Mouse (Mus musculus): Measurements from ENCODE around the gene Arhgef3. TPM values are rescaled to one million over a fixed set of nuclear protein-coding genes. Genes with fewer than 3 reads are reported as not detected.
A peak's percentile ranks its signal among the peaks of the same experiment; 100 is the strongest.

Gene Arhgef3
- total RNA-seq, 1 experiment, result 7.6 TPM

GRCm38 (mm10) chr14:27186596-27186995 is 71.9 kb downstream of the Arhgef3 start:
- H3K9me3 ChIP-seq (ENCODE audit: control insufficient read depth, insufficient read depth, low read depth, low read length), result no peaks in the 10 kb centered on the region
- H3K36me3 ChIP-seq (ENCODE audit: control insufficient read depth, insufficient read depth, low read length, poor library complexity, severe bottlenecking), result no peaks in the 10 kb centered on the region
- DNase-seq (ENCODE audit: low read depth, low spot score), result no peak
- in situ Hi-C loops (cut with MboI; ENCODE audit: low sequenced_read_pairs in 2 of 2, unreplicated experiment in 2 of 2), result loop anchor here (5.0 to 25.0 kb wide), 3 partner anchors 218 to 551 kb away; no protein-coding TSS in a partner anchor
- H3K9ac ChIP-seq (ENCODE audit: insufficient read depth, low read depth, low read length, poor library complexity, severe bottlenecking), result no peak overlapping the region
- H3K4me1 ChIP-seq (ENCODE audit: control insufficient read depth in 2 of 2, insufficient read depth in 2 of 2, low read length in 2 of 2, poor library complexity in 1 of 2), result peaks cover 0 to 13% of the 10 kb centered on the region in 2 experiments; a peak in 1 of 4 replicates
- H3K27ac ChIP-seq (ENCODE audit: insufficient read depth, low read depth, low read length, poor library complexity, severe bottlenecking), result no peak overlapping the region
- TF ChIP-seq HCFC1 (IDR thresholded peaks at IDR 0.05; ENCODE audit: borderline replicate concordance, insufficient read depth, low read length) (no peak), CHD2 (IDR thresholded peaks at IDR 0.05; ENCODE audit: low read depth, low read length) (no peak), ZNF384 (IDR thresholded peaks at IDR 0.05; ENCODE audit: low read depth, low read length) (no peak), ZC3H11A (IDR thresholded peaks at IDR 0.05; ENCODE audit: borderline replicate concordance, low read depth, low read length) (no peak), MAFK (IDR thresholded peaks at IDR 0.05; ENCODE audit: insufficient read depth, low read depth, low read length) (no peak)
- H3K4me3 ChIP-seq (ENCODE audit: insufficient read depth in 1 of 2, low read depth in 1 of 2, low read length in 2 of 2, poor library complexity in 1 of 2, severe bottlenecking in 1 of 2), result no peak overlapping the region

GRCm38 (mm10) chr14:27187025-27187424 is 72.3 kb downstream of the Arhgef3 start:
- in situ Hi-C loops (cut with MboI; ENCODE audit: low sequenced_read_pairs in 2 of 2, unreplicated experiment in 2 of 2), result loop anchor here (5.0 to 25.0 kb wide), 3 partner anchors 218 to 550 kb away; no protein-coding TSS in a partner anchor
- no peaks in the 10 kb centered on the region for H3K9me3 ChIP-seq (ENCODE audit: control insufficient read depth, insufficient read depth, low read depth, low read length)
- TF ChIP-seq CHD2 (IDR thresholded peaks at IDR 0.05; ENCODE audit: low read depth, low read length) (no peak), ZC3H11A (IDR thresholded peaks at IDR 0.05; ENCODE audit: borderline replicate concordance, low read depth, low read length) (peak; percentile 85), MAFK (IDR thresholded peaks at IDR 0.05; ENCODE audit: insufficient read depth, low read depth, low read length) (no peak), ZNF384 (IDR thresholded peaks at IDR 0.05; ENCODE audit: low read depth, low read length) (no peak), HCFC1 (IDR thresholded peaks at IDR 0.05; ENCODE audit: borderline replicate concordance, insufficient read depth, low read length) (no peak)

GRCm38 (mm10) chr14:27187885-27188284 is 73.2 kb downstream of the Arhgef3 start:
- in situ Hi-C loops (cut with MboI; ENCODE audit: low sequenced_read_pairs in 2 of 2, unreplicated experiment in 2 of 2), result loop anchor here (5.0 to 25.0 kb wide), 3 partner anchors 217 to 549 kb away; no protein-coding TSS in a partner anchor
- H3K36me3 ChIP-seq (ENCODE audit: control insufficient read depth, insufficient read depth, low read length, poor library complexity, severe bottlenecking), result no peaks in the 10 kb centered on the region
- H3K4me3 ChIP-seq (ENCODE audit: insufficient read depth in 1 of 2, low read depth in 1 of 2, low read length in 2 of 2, poor library complexity in 1 of 2, severe bottlenecking in 1 of 2), result no peak overlapping the region
- no peak for TF ChIP-seq ZC3H11A (IDR thresholded peaks at IDR 0.05; ENCODE audit: borderline replicate concordance, low read depth, low read length)
- no peak for TF ChIP-seq MAFK (IDR thresholded peaks at IDR 0.05; ENCODE audit: insufficient read depth, low read depth, low read length)
- TF ChIP-seq ZNF384 (IDR thresholded peaks at IDR 0.05; ENCODE audit: low read depth, low read length), result no peak
- TF ChIP-seq HCFC1 (IDR thresholded peaks at IDR 0.05; ENCODE audit: borderline replicate concordance, insufficient read depth, low read length), result no peak
- TF ChIP-seq CHD2 (IDR thresholded peaks at IDR 0.05; ENCODE audit: low read depth, low read length), result no peak
- peaks cover 0 to 9% of the 10 kb centered on the region in 2 experiments; a peak in 1 of 4 replicates for H3K4me1 ChIP-seq (ENCODE audit: control insufficient read depth in 2 of 2, insufficient read depth in 2 of 2, low read length in 2 of 2, poor library complexity in 1 of 2)
- DNase-seq (ENCODE audit: low read depth, low spot score), result no peak
- H3K9me3 ChIP-seq (ENCODE audit: control insufficient read depth, insufficient read depth, low read depth, low read length), result no peaks in the 10 kb centered on the region
- H3K27ac ChIP-seq (ENCODE audit: insufficient read depth, low read depth, low read length, poor library complexity, severe bottlenecking), result no peak overlapping the region
- no peak overlapping the region for H3K9ac ChIP-seq (ENCODE audit: insufficient read depth, low read depth, low read length, poor library complexity, severe bottlenecking)

More at GRCm38 (mm10) chr14:27187025-27187424, 72.3 kb downstream of the Arhgef3 start:
- Histone ChIP-seq H3K27ac (ENCODE audit: insufficient read depth, low read depth, low read length, poor library complexity, severe bottlenecking) (no peak overlapping the region), H3K36me3 (ENCODE audit: control insufficient read depth, insufficient read depth, low read length, poor library complexity, severe bottlenecking) (no peaks in the 10 kb centered on the region), H3K4me1 (ENCODE audit: control insufficient read depth in 2 of 2, insufficient read depth in 2 of 2, low read length in 2 of 2, poor library complexity in 1 of 2) (peaks cover 0 to 11% of the 10 kb centered on the region in 2 experiments; a peak in 1 of 4 replicates), H3K9ac (ENCODE audit: insufficient read depth, low read depth, low read length, poor library complexity, severe bottlenecking) (no peak overlapping the region), H3K4me3 (ENCODE audit: insufficient read depth in 1 of 2, low read depth in 1 of 2, low read length in 2 of 2, poor library complexity in 1 of 2, severe bottlenecking in 1 of 2) (no peak overlapping the region)
- peak; percentile 57 for DNase-seq (ENCODE audit: low read depth, low spot score)

GRCm38 (mm10) chr14:27192450-27192849 is 77.8 kb downstream of the Arhgef3 start:
- in situ Hi-C loops (cut with MboI; ENCODE audit: low sequenced_read_pairs in 2 of 2, unreplicated experiment in 2 of 2), result loop anchor here (25.0 kb wide), 1 partner anchor 545 kb away; no protein-coding TSS in a partner anchor
- Histone ChIP-seq H3K9ac (ENCODE audit: insufficient read depth, low read depth, low read length, poor library complexity, severe bottlenecking) (no peak overlapping the region), H3K36me3 (ENCODE audit: control insufficient read depth, insufficient read depth, low read length, poor library complexity, severe bottlenecking) (no peaks in the 10 kb centered on the region), H3K9me3 (ENCODE audit: control insufficient read depth, insufficient read depth, low read depth, low read length) (no peaks in the 10 kb centered on the region), H3K27ac (ENCODE audit: insufficient read depth, low read depth, low read length, poor library complexity, severe bottlenecking) (no peak overlapping the region), H3K4me3 (ENCODE audit: insufficient read depth in 1 of 2, low read depth in 1 of 2, low read length in 2 of 2, poor library complexity in 1 of 2, severe bottlenecking in 1 of 2) (no peak overlapping the region), H3K4me1 (ENCODE audit: control insufficient read depth in 2 of 2, insufficient read depth in 2 of 2, low read length in 2 of 2, poor library complexity in 1 of 2) (peaks cover 0 to 10% of the 10 kb centered on the region in 2 experiments; a peak in 1 of 4 replicates)
- DNase-seq (ENCODE audit: low read depth, low spot score), result no peak
- TF ChIP-seq ZC3H11A (IDR thresholded peaks at IDR 0.05; ENCODE audit: borderline replicate concordance, low read depth, low read length) (peak; percentile 54), CHD2 (IDR thresholded peaks at IDR 0.05; ENCODE audit: low read depth, low read length) (no peak)

Data from ES-E14 (cell line).